Mouse (Mus musculus) lung, postnatal 4 days (tissue): ENCODE data around the gene Gm9573.

Source experiments
- DNase-seq, 2 experiments: peaks; one replicate each; pipeline ENCODE4 v3.0.0; 2021

Gene Gm9573

DNA sequence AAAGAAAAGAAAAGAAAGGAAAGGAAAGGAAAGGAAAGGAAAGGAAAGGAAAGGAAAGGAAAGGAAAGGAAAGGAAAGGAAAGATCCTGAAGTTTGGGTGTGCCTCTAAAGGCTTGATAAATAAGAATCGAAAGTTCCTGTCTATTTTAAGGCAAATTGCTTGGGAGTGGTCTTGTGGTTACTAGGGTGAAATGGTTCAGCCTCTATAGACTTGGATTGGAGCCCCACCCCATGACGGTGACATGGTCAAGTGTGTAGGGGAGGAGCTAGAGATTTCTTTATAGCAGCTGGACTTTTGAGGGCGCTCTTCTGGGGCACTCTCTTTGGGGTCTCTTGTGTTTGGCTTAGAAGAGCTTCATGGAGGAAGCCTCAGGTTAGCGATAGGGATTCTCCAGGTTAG, 32.7 kb downstream of the Gm9573 start:
- no peak for DNase-seq

DNA sequence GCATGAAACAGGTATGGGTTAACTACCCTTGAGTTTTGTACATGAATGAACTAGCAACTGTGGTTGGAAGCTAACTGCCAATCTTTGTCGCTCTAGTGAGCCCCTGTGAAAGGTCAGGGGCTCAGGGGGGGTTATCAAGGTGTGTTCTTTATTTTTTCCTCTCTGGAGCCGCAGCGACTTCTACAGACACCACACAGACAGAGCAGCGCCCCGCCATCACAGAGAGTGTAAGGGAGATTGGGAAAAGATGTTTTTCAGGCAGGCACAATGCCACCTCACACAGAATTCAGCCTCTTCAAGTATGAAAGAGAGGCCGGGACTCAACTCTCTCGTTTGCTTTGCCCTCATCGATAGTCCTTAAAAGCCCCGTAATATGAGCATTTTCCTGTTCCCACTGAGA, 34.3 kb downstream of the Gm9573 start:
- DNase-seq, result no peak

DNA sequence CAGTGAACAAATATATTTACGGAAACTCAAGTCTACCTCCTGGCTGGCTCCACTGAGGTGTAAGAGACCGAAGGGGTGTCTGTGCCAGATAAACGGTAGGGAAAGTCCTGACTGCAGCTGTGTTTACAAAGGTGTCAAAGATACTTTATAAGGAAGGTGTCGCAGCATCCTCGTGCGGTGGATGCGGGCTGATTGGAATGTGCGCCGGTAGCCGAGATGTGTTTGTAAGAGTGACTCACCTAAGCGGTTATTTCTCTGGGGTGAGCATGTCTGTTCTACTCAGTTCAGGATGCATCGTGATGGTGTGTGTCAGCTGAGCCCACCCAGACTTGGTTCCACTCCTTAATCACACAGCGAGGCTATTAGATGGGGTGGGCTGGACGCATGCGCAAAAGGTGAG, 34.7 kb downstream of the Gm9573 start:
- no peak for DNase-seq

DNA sequence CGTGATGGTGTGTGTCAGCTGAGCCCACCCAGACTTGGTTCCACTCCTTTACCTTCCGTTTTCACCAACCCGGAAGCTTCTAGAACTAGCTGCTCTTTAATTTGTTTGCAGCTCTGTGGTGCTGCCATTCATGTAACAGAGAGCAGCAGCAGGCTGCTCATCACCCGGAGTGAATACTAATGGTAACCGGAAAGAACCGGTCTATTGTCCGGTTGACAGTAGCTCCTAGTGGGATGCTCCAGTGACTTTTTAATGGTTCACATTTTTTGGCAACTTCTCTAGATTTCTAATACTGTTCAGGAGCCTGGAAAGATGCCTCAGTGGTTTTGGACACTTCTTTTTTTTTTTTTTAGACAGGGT, 35.2 kb downstream of the Gm9573 start:
- no peak for DNase-seq

DNA sequence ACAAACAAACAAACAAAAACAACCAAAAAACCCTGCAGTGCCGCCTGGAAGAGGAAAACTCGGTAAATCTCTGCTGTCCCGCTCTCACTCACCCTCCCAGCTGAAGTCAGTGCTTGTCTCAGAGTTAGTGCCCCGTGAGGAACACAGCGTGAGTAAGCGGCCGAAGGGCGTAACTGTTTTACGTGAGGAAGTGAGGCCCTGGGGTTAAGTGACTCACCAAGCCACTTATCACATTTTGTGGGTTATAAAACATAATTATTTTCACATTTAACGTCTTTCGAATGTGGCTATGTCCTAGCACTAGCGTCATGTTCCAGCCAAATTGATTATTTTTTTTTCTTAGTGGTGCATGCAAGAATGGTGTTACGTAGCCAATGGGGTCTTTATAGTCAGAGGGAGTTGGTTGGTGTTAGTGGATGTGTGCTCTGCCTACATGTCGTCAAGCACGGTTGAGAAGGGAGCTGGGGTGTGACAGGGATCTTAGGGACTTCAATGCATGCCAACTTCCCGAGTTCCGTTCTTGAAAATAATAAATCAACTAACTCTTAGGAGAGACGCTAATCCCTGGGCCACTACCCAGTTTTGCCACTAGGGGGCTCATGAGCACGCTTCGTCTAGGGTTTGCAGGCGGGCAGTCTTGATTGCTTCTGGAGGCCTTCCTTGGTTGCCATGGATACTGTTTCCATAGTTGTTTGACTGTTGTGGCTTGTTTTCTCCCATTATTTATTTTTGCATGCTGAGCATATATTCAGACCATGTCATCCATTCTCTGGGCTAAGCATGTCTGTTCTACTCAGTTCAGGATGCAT, 35.8 kb downstream of the Gm9573 start:
- peak; percentile 78 to 84 for DNase-seq

DNA sequence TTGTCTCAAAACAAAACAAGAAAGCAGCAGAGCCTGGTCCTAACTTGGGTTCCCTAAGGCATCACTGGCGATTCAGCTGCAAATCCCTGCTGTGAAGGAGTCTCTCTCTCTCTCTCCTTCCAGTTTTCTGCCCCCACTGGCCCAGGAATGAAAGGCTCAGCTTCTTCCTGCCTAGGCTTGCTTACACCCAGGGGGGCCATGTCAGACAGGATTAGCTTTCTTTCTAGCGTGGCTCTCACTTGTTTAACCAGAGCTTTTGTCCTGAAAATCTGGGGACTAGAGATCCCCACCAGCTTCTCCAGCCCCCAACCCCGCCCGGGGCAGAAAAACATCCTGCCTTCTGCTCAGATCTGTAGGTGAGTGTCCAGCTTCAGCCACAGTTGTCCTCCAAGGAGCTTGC, 38.0 kb downstream of the Gm9573 start:
- no peak for DNase-seq

DNA sequence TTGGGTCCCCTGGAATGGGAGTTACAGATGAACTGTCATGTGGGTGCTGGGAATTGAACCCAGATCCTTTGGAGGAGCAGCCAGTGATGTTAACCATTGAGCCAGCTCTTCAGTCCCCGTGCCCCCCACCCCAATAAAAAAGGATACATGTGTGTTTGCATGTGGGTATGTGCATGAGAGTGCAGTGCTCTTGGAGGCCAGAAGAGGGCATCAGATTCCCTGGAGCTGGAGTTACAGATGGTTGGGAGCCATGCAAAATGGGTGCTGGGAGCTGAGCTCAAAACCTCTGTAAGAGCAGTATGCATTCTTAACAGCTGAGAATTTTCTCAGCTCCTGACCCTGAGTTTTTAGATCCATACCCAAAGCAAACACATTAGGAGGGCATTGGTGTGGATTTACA, 39.1 kb downstream of the Gm9573 start:
- DNase-seq, result no peak

DNA sequence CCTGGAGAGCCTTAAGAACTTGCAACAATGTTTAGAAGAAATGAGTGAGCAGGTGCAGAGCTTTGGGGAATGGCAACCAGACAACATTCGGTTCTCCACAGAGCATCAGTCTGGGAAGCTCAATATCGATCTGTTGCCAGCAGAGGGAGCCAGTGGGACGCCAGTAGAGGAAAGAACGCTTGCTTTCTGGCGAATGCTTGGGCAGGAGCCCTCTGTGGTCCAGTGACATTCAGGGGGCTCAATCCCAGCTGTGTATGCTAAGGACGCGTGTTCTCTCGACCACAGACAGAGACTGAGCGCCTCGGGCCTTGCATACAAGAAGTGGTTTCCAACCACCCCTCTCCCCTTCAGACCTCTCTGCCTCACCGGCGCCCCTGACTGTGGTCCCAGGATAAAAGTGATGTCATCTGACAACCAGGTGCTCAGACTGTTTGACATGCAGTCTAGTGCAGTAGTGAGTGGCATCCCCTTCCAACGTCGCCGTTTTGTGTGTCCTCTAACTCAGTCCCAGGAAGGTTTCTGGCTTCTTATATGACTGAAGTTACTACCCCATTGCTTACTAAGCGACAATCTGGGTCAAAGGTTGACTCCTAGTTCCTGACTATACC, 42.0 kb downstream of the Gm9573 start:
- DNase-seq, result peak; percentile 68 to 81

DNA sequence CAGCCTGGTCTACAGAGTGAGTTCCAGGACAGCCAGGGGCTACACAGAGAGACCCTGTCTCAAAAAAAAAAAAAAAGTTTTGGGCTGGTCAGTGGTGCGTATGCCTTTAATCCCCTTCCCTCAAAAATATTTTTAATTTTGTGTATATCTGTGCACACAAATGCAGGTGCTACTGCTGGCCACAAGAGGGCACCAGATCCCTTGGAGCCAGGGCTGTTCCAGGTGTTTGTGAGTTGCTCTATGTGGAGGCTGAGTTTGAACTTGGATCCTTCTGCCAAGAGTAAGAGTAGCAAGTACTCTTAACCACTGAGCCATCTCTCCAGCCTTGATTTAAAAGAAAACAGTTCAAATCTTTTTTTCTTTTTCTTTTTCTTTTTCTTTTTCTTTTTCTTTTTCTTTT, 43.5 kb downstream of the Gm9573 start:
- DNase-seq, result no peak

DNA sequence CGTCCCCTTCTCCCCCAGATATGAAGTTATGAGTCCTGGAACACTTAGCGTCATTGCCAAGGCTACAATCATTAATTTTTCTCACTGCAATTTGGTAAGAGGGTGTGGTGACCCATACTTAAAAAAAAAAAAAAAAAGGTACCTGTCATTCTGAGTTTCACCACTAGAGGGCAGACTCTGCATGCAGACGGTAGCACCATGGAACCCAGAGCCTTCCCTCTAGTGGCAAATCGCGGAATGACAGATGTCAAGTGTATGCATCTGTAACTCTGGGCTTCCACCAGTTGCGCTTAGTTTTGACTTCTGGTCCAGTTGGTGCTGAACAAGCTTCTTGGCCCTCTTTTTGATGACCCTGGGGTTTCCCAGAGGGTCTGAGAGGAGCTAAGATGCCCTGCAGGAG, 48.2 kb downstream of the Gm9573 start:
- DNase-seq, result peak; percentile 51 to 85

DNA sequence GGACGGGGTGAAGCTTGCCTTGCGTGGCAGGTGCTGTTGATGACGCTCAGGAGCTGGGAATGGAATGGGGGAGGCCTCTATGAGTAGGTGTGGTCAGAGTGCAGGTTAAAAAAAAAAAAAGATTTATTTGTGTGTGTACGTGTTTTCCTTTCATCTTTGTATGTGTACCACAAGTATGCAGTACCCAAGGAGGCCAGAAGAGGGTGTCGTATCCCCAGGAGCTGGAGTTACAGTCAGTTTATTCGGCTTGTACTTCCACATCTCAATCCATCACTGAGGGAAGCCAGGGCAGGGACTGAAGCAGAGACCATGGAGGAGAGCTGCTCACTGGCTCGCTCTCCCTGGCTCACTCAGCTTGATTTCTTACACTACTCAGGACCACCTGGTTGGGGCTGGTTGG, 55.0 kb downstream of the Gm9573 start:
- no peak for DNase-seq

DNA sequence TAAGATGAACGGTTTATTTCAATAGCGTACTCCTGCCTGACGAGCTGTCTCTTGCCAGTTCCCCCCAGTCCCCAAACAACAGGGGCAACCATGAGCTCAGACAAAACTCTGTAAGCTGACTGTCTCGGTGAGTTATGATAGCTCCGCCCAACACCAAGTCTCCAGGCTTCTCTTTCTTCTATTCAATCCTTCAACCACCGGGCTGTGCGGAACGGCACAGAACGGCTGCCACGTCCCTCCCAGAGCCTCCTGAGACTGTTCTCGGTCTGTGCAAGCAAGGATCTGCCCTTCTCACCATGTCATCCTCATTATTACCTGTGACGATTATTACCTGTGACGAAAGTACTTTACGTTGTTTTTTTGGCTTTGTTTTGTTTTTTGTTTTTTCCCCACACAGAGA, 55.6 kb downstream of the Gm9573 start:
- DNase-seq, result no peak

DNA sequence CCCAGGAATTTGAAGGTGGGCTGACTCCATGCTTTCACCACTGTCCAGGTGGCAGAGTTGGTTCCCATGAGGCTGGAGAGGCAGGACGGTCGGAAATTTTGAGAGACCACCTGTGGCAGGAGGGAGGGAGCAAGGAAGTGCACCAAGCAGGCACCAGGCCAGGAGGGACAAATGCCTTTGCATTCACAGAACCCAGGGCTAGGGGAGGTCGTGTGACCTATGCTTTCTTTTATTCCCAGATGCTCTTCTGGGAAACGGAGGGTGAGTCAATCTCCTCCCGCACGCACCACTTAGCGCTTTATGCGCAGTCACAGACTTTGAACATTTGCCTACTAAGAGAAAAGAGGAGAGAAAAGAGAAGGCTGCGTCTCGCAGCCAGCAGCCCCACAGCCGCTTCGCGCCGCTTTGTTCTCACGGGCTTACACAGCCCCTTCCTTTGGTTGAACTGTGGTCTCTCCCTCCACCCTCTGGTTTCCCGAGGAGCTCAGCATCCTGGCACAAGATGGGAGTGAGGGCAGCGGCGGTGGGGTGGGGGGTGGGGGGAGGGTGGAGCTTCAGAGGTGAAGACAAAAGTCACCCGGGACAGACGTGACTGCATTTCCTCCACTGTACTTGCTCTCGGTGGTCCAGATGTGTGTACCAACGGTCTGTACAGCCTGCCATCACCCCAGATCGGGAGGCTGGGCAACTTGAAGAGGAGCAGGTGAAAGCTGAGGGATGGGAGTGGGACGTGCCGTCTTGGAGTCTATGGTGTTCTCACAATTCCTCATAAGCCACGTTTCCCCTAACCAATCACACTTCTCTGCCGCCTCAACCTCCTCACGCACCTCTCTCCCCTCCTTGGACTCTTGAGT, 57.1 kb downstream of the Gm9573 start:
- no peak for DNase-seq
